Mouse (Mus musculus) thymus, adult 2 months (tissue): ENCODE results near the gene Zfp791. TPM values are rescaled to one million over a fixed set of nuclear protein-coding genes. Genes with fewer than 3 reads are reported as not detected.

ENCODE experiments used
- DNase-seq: peaks from one replicate; pipeline ENCODE4 v3.0.0; 2021
- H3K27ac ChIP-seq: fragments of 200-500 bp; 2 replicates; pipeline ENCODE4 v1.5.1; 2012; ENCODE audit warnings: low read length, control low read depth; ENCODE audit not compliant: control insufficient read depth, insufficient read depth
- H3K27me3 ChIP-seq: fragments of 200-500 bp; 2 replicates; pipeline ENCODE4 v1.6.1; 2012; ENCODE audit warnings: mild to moderate bottlenecking, low read length, moderate library complexity, mixed read lengths; ENCODE audit not compliant: control insufficient read depth, insufficient read depth
- H3K36me3 ChIP-seq: fragments of 200-500 bp; 2 replicates; pipeline ENCODE4 v1.6.1; 2012; ENCODE audit warnings: mild to moderate bottlenecking, low read length, moderate library complexity; ENCODE audit not compliant: control insufficient read depth, insufficient read depth
- H3K4me1 ChIP-seq: fragments of 200-500 bp; replicated peaks from 2 replicates; pipeline ENCODE4 v1.6.1; 2012; ENCODE audit warnings: low read length; ENCODE audit not compliant: control insufficient read depth, insufficient read depth
- H3K4me3 ChIP-seq: fragments of 200-500 bp; 2 replicates; pipeline ENCODE4 v1.5.1; 2012; ENCODE audit warnings: mild to moderate bottlenecking, low read length, control low read depth, moderate library complexity; ENCODE audit not compliant: control insufficient read depth, insufficient read depth
- CTCF ChIP-seq: fragments of 200-500 bp; IDR thresholded peaks from 2 replicates; pipeline ENCODE4 v1.5.1; 2012; ENCODE audit warnings: mild to moderate bottlenecking, control low read depth, low read length, moderate library complexity, borderline replicate concordance; ENCODE audit not compliant: control insufficient read depth, poor library complexity, insufficient read depth; ENCODE audit errors: extremely low read depth
- POLR2A ChIP-seq: fragments of 200-500 bp; IDR thresholded peaks from 2 replicates; pipeline ENCODE4 v1.6.1; 2012; ENCODE audit warnings: mild to moderate bottlenecking, low read length, control low read depth, moderate library complexity; ENCODE audit not compliant: control insufficient read depth, poor library complexity, insufficient read depth; ENCODE audit errors: extremely low read depth
- WGBS: fragments of 180-500 bp; shearing (Covaris S2); methylation state at CpG from one replicate; pipeline ENCODE4 v1.1.7; 2018; 5-methylcytosine and 5-hydroxymethylcytosine counted together
- polyA plus RNA-seq: library from polyadenylated mRNA; depleted of rRNA; stranded (reverse); fragments of >200 nt; gene quantifications from 2 replicates; pipeline ENCODE4 v1.2.3, GENCODE M21; 2012

The Zfp791 gene
- polyA plus RNA-seq, 1 experiment = 0.12 TPM

- TF ChIP-seq CTCF (no peak), POLR2A (no peak)
- H3K27me3 ChIP-seq = no peaks in the 10 kb centered on the region
- H3K4me3 ChIP-seq = no peak overlapping the region
- DNase-seq = no peak
- H3K4me1 ChIP-seq = peaks cover 12% of the 10 kb centered on the region
- peaks cover 13% of the 10 kb centered on the region; the same call in 1 of the 2 replicates for H3K36me3 ChIP-seq
- H3K27ac ChIP-seq = no peak overlapping the region
- 98% methylated on average over 9 of the region's 9 CpGs for WGBS
Measured at GRCm38 (mm10) chr8:85076001-85076400, 46.9 kb downstream of the Zfp791 start.

GRCm38 (mm10) chr8:85074617-85075016 lies 48.3 kb downstream of the Zfp791 start:
- Histone ChIP-seq H3K27ac (no peak overlapping the region), H3K4me1 (peaks cover 12% of the 10 kb centered on the region), H3K4me3 (no peak overlapping the region), H3K27me3 (no peaks in the 10 kb centered on the region), H3K36me3 (peaks cover 13% of the 10 kb centered on the region; the same call in 1 of the 2 replicates)
- TF ChIP-seq CTCF = no peak
- TF ChIP-seq POLR2A = no peak
- 98% methylated on average over 10 of the region's 10 CpGs for WGBS
- no peak for DNase-seq

GRCm38 (mm10) chr8:85074167-85074566 lies 48.7 kb downstream of the Zfp791 start:
- Histone ChIP-seq H3K4me1 (peaks cover 10% of the 10 kb centered on the region), H3K36me3 (peaks cover 13% of the 10 kb centered on the region; the same call in 1 of the 2 replicates), H3K27ac (no peak overlapping the region), H3K4me3 (no peak overlapping the region), H3K27me3 (no peaks in the 10 kb centered on the region)
- TF ChIP-seq POLR2A (no peak), CTCF (no peak)
- WGBS = 95% methylated on average over 10 of the region's 10 CpGs
- no peak for DNase-seq

- WGBS = 96% methylated on average over 15 of the region's 15 CpGs
- H3K27me3 ChIP-seq = no peaks in the 10 kb centered on the region
Measured at GRCm38 (mm10) chr8:85073041-85073612, 49.8 kb downstream of the Zfp791 start.

GRCm38 (mm10) chr8:85072364-85072929 lies 50.4 kb downstream of the Zfp791 start:
- TF ChIP-seq POLR2A (no peak), CTCF (no peak)
- Histone ChIP-seq H3K27ac (peak overlapping the region; percentile 17; the same call in 1 of the 2 replicates), H3K27me3 (no peaks in the 10 kb centered on the region), H3K4me3 (peak overlapping the region; percentile 86), H3K36me3 (peaks cover 13% of the 10 kb centered on the region; the same call in 1 of the 2 replicates), H3K4me1 (peaks cover 10% of the 10 kb centered on the region)
- no peak for DNase-seq
- 50% methylated on average over 9 of the region's 9 CpGs for WGBS

More at GRCm38 (mm10) chr8:85073041-85073612, 49.8 kb downstream of the Zfp791 start:
- Histone ChIP-seq H3K27ac (no peak overlapping the region), H3K4me3 (no peak overlapping the region), H3K36me3 (peaks cover 13% of the 10 kb centered on the region; the same call in 1 of the 2 replicates), H3K4me1 (peaks cover 10% of the 10 kb centered on the region)
- no peak for TF ChIP-seq POLR2A
- no peak for DNase-seq

GRCm38 (mm10) chr8:85071514-85072281 lies 51.2 kb downstream of the Zfp791 start, which contains the start of gene Dhps:
Gene Dhps, plus strand, starts transcription at chr8:85071757.
- Histone ChIP-seq H3K27ac (peak within 1 kb of the TSS; percentile 80), H3K4me1 (peaks cover 10% of the 10 kb centered on the region), H3K36me3 (peaks cover 13% of the 10 kb centered on the region; the same call in 1 of the 2 replicates), H3K27me3 (no peaks in the 10 kb centered on the region), H3K4me3 (peak within 1 kb of the TSS; percentile 86)
- peak; percentile 86 for DNase-seq
- WGBS = under 1% methylated on average over 68 of the region's 68 CpGs
- 0 out of 2 replicates have a peak, but pooled peaks have one; percentile 34 for TF ChIP-seq CTCF
- TF ChIP-seq POLR2A = peak; percentile 94
